Mouse (Mus musculus) G1E (cell line): ENCODE measurements at regions not wholly inside any gene's neighbourhood (a gene's known extent, or its start where the extent isn't known, plus 50 kb on each side); places are given as distances from the start of the nearest gene placed in this dataset.

Source experiments
- CTCF ChIP-seq: IDR thresholded peaks from 2 replicates; pipeline ENCODE4 v1.5.1; 2012; ENCODE audit warnings: low read depth, low read length, inconsistent platforms, mixed read lengths
- GATA1 ChIP-seq: IDR thresholded peaks from 2 replicates; pipeline ENCODE4 v1.6.1; 2012; ENCODE audit warnings: borderline replicate concordance, low read length, inconsistent platforms, mixed read lengths
- GATA2 ChIP-seq: IDR thresholded peaks from 2 replicates; pipeline ENCODE4 v1.6.1; 2012; ENCODE audit warnings: low read depth, low read length, inconsistent platforms, borderline replicate concordance
- POLR2AphosphoS5 ChIP-seq: IDR thresholded peaks from 2 replicates; pipeline ENCODE4 v1.6.1; 2012; ENCODE audit warnings: low read depth, low read length, inconsistent platforms; ENCODE audit not compliant: insufficient replicate concordance
- TAL1 ChIP-seq: conservative IDR thresholded peaks from 2 replicates; pipeline ENCODE4 v1.6.1; 2012; ENCODE audit warnings: low read depth, low read length, inconsistent platforms, mixed read lengths

DNA sequence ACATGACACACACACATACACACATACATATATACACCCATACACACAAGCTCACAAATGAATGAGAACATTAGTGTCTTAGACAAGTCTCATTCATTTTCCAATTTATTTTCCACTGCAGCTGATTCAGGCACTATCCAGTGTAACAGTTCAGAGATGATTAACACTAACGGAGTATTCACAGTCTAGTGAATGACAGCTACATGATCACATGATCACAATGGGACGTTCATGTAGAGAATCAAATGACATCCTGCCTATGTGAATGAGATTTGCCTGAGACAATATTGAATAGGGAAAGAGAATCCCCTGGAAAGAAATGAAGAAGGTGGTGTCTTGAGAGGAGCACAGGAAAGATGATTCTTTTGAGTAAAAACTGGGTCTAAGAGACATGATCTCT lies 249.7 kb upstream of the Adamts9 start:
- TF ChIP-seq CTCF (no peak), TAL1 (no peak), POLR2AphosphoS5 (no peak), GATA2 (no peak), GATA1 (no peak)
